ENCODE assay signal across 8 mouse cellular contexts in genomic region chr6:115791842-115792686, GRCm38 (mm10). TPM values are rescaled to one million over a fixed set of nuclear protein-coding genes. Genes with fewer than 3 reads are reported as not detected.
DNase-seq lines count a peak whose midpoint lies in the region; ATAC-seq and TF ChIP-seq lines count a peak whose summit lies in the region.

No protein-coding gene starts in this region.

- intact Hi-C loops in gastrocnemius, adult 2 months (cut with DNase I): no loop called here

- TF ChIP-seq CTCF in bone marrow, adult 2 months (IDR thresholded peaks at IDR 0.05; ENCODE audit: control insufficient read depth, insufficient read depth, low read length): no peak
- TF ChIP-seq CTCF in gastrocnemius, adult 2 months (IDR thresholded peaks at IDR 0.05): no peak

- H3K27me3 ChIP-seq in liver, embryonic 16.5 days (ENCODE audit: control insufficient read depth, insufficient read depth, low read depth, low read length): no peaks in the 10 kb centered on the region
- H3K27me3 ChIP-seq in liver, embryonic 12.5 days (replicated peaks): no peaks in the 10 kb centered on the region
- H3K27me3 ChIP-seq in kidney, embryonic 16.5 days (ENCODE audit: insufficient read depth, low read length): no peaks in the 10 kb centered on the region
- no peaks in the 10 kb centered on the region for H3K27me3 ChIP-seq in stomach, embryonic 16.5 days (ENCODE audit: control insufficient read depth, insufficient read depth, low read length)

- WGBS in liver, embryonic 16.5 days (ENCODE audit: insufficient replicate concordance): 78% methylated on average over 34 of the region's 34 CpGs
- 83% methylated on average over 34 of the region's 34 CpGs for WGBS in liver, embryonic 12.5 days (ENCODE audit: insufficient replicate concordance)
- 32% methylated on average over 34 of the region's 34 CpGs for WGBS in bone marrow, adult 2 months
- 66% methylated on average over 34 of the region's 34 CpGs for WGBS in kidney, embryonic 16.5 days
- 76% methylated on average over 34 of the region's 34 CpGs for WGBS in stomach, embryonic 16.5 days

- no peak overlapping the region for H3K9ac ChIP-seq in liver, embryonic 16.5 days (ENCODE audit: low read depth, low read length)
- no peak overlapping the region for H3K9ac ChIP-seq in liver, embryonic 12.5 days
- H3K9ac ChIP-seq in kidney, embryonic 16.5 days (replicated peaks; ENCODE audit: low read length): no peak overlapping the region
- no peak overlapping the region for H3K9ac ChIP-seq in stomach, embryonic 16.5 days (ENCODE audit: low read length)

- no peaks in the 10 kb centered on the region for H3K4me1 ChIP-seq in liver, embryonic 16.5 days (ENCODE audit: control insufficient read depth, low read depth, low read length)
- H3K4me1 ChIP-seq in liver, embryonic 12.5 days: no peaks in the 10 kb centered on the region
- H3K4me1 ChIP-seq in bone marrow, adult 2 months (ENCODE audit: control insufficient read depth, insufficient read depth, low read length): no peaks in the 10 kb centered on the region
- no peaks in the 10 kb centered on the region for H3K4me1 ChIP-seq in kidney, embryonic 16.5 days (ENCODE audit: insufficient read depth, low read length)
- H3K4me1 ChIP-seq in stomach, embryonic 16.5 days (ENCODE audit: control insufficient read depth, insufficient read depth, low read length): no peaks in the 10 kb centered on the region

- H3K4me2 ChIP-seq in liver, embryonic 16.5 days (ENCODE audit: low read depth, low read length): no peak overlapping the region
- H3K4me2 ChIP-seq in liver, embryonic 12.5 days: no peak overlapping the region
- no peak overlapping the region for H3K4me2 ChIP-seq in kidney, embryonic 16.5 days (replicated peaks; ENCODE audit: low read depth, low read length)
- no peak overlapping the region for H3K4me2 ChIP-seq in stomach, embryonic 16.5 days (ENCODE audit: low read depth, low read length)

- H3K27ac ChIP-seq in liver, embryonic 16.5 days (ENCODE audit: low read length): no peak overlapping the region
- no peak overlapping the region for H3K27ac ChIP-seq in liver, embryonic 12.5 days
- peak overlapping the region; percentile 7; the same call in 1 of the 2 replicates for H3K27ac ChIP-seq in bone marrow, adult 2 months (ENCODE audit: control insufficient read depth, insufficient read depth, low read depth, low read length, poor library complexity)
- peak overlapping the region; percentile 81 for H3K27ac ChIP-seq in gastrocnemius, adult 2 months
- H3K27ac ChIP-seq in kidney, embryonic 16.5 days (ENCODE audit: low read length): no peak overlapping the region
- H3K27ac ChIP-seq in stomach, embryonic 16.5 days (ENCODE audit: low read length): no peak overlapping the region

- no peaks in the 10 kb centered on the region for H3K9me3 ChIP-seq in liver, embryonic 16.5 days (replicated peaks; ENCODE audit: control insufficient read depth, low read length)
- no peaks in the 10 kb centered on the region for H3K9me3 ChIP-seq in liver, embryonic 12.5 days (replicated peaks)
- H3K9me3 ChIP-seq in kidney, embryonic 16.5 days (ENCODE audit: low read length): no peaks in the 10 kb centered on the region
- no peaks in the 10 kb centered on the region for H3K9me3 ChIP-seq in stomach, embryonic 16.5 days (replicated peaks; ENCODE audit: control insufficient read depth, low read length)

- DNase-seq in gastrocnemius, adult 2 months: peak; percentile 81
- DNase-seq in adrenal gland, adult 18-20 months (ENCODE audit: low spot score in 2 of 2): no peak
- no peak for DNase-seq in right cerebral cortex, adult 2 months (ENCODE audit: low spot score in 2 of 2)

- H3K4me3 ChIP-seq in liver, embryonic 16.5 days (ENCODE audit: low read depth, low read length): no peak overlapping the region
- H3K4me3 ChIP-seq in liver, embryonic 12.5 days: no peak overlapping the region
- H3K4me3 ChIP-seq in bone marrow, adult 2 months (replicated peaks; ENCODE audit: control insufficient read depth, low read depth, low read length): no peak overlapping the region
- H3K4me3 ChIP-seq in gastrocnemius, adult 2 months: peak overlapping the region; percentile 49
- no peak overlapping the region for H3K4me3 ChIP-seq in kidney, embryonic 16.5 days (ENCODE audit: low read length)
- no peak overlapping the region for H3K4me3 ChIP-seq in stomach, embryonic 16.5 days (replicated peaks; ENCODE audit: low read length)

- no peaks in the 10 kb centered on the region; the same call in none of the 2 replicates for H3K36me3 ChIP-seq in liver, embryonic 16.5 days (ENCODE audit: control insufficient read depth, insufficient read depth)
- peaks cover 90% of the 10 kb centered on the region for H3K36me3 ChIP-seq in liver, embryonic 12.5 days
- peaks cover 84% of the 10 kb centered on the region for H3K36me3 ChIP-seq in kidney, embryonic 16.5 days (ENCODE audit: insufficient read depth, low read length)
- peaks cover 7% of the 10 kb centered on the region for H3K36me3 ChIP-seq in stomach, embryonic 16.5 days (ENCODE audit: control insufficient read depth, insufficient read depth, low read length)

- no peak for TF ChIP-seq POLR2A in bone marrow, adult 2 months (IDR thresholded peaks at IDR 0.05; ENCODE audit: borderline replicate concordance, control insufficient read depth, low read depth, low read length)

- peak; percentile 30 for ATAC-seq in liver, embryonic 16.5 days (ENCODE audit: low read depth)
- ATAC-seq in liver, embryonic 12.5 days: no peak
- peak; percentile 66; the same call in 1 of the 2 replicates for ATAC-seq in kidney, embryonic 16.5 days (ENCODE audit: low FRiP score, low TSS enrichment)
- ATAC-seq in stomach, embryonic 16.5 days (ENCODE audit: insufficient read depth, low FRiP score): peak; percentile 59; the same call in 1 of the 2 replicates

RNA-seq across cellular contexts. Expression of gene Rpl32, which starts 16.5 kb away (rescaled TPM):
- polyA plus RNA-seq in liver, embryonic 16.5 days (2015; fragmentation: Nextera tagmentation; extraction: Ambion mirVana): 967 and 1,136 TPM in 2 replicates
- polyA plus RNA-seq in liver, embryonic 12.5 days (2016; fragmentation: Nextera tagmentation; extraction: Ambion mirVana): 1,876 and 1,897 TPM in 2 replicates
- 1,266 and 1,894 TPM in 2 replicates for polyA plus RNA-seq in bone marrow, adult 2 months (2011; ENCODE audit: insufficient read depth, insufficient read length, low replicate concordance, missing spikeins)
- 100 to 1,000 TPM; 562 to 624 TPM for total RNA-seq in gastrocnemius, adult 2 months (2021)
- polyA plus RNA-seq in kidney, embryonic 16.5 days (2015; fragmentation: Nextera tagmentation; extraction: Ambion mirVana): 1,760 and 1,914 TPM in 2 replicates
- polyA plus RNA-seq in stomach, embryonic 16.5 days (2015; fragmentation: Nextera tagmentation; extraction: Ambion mirVana): 1,851 and 2,115 TPM in 2 replicates
- total RNA-seq in adrenal gland, adult 18-20 months (2021): 1,000 to 10,000 TPM; 1,000 to 1,116 TPM

RNA-seq across cellular contexts. Expression of gene Cand2, which starts 17.7 kb away (rescaled TPM):
- 2.5 and 2.8 TPM in 2 replicates for polyA plus RNA-seq in liver, embryonic 16.5 days (2015; fragmentation: Nextera tagmentation; extraction: Ambion mirVana)
- 9.5 and 10.5 TPM in 2 replicates for polyA plus RNA-seq in liver, embryonic 12.5 days (2016; fragmentation: Nextera tagmentation; extraction: Ambion mirVana)
- polyA plus RNA-seq in bone marrow, adult 2 months (2011; ENCODE audit: insufficient read depth, insufficient read length, low replicate concordance, missing spikeins): 0.23 and 1.3 TPM in 2 replicates
- total RNA-seq in gastrocnemius, adult 2 months (2021): 10 to 100 TPM; 62.9 to 68.9 TPM
- 36.8 and 40.1 TPM in 2 replicates for polyA plus RNA-seq in kidney, embryonic 16.5 days (2015; fragmentation: Nextera tagmentation; extraction: Ambion mirVana)
- polyA plus RNA-seq in stomach, embryonic 16.5 days (2015; fragmentation: Nextera tagmentation; extraction: Ambion mirVana): 19.6 and 22.6 TPM in 2 replicates
- total RNA-seq in adrenal gland, adult 18-20 months (2021): 1 to 10 TPM; 5.8 to 9.5 TPM

RNA-seq across cellular contexts. Expression of gene Tmem40, which starts 29.9 kb away (rescaled TPM):
- polyA plus RNA-seq in liver, embryonic 16.5 days (2015; fragmentation: Nextera tagmentation; extraction: Ambion mirVana): 28.8 and 29.0 TPM in 2 replicates
- polyA plus RNA-seq in liver, embryonic 12.5 days (2016; fragmentation: Nextera tagmentation; extraction: Ambion mirVana): 29.1 and 32.7 TPM in 2 replicates
- 45.6 and 84.4 TPM in 2 replicates for polyA plus RNA-seq in bone marrow, adult 2 months (2011; ENCODE audit: insufficient read depth, insufficient read length, low replicate concordance, missing spikeins)
- under 1 TPM in 1 of 2 experiments, not detected in 1; 0.28 TPM for total RNA-seq in gastrocnemius, adult 2 months (2021)
- 0.86 and 2.1 TPM in 2 replicates for polyA plus RNA-seq in kidney, embryonic 16.5 days (2015; fragmentation: Nextera tagmentation; extraction: Ambion mirVana)
- polyA plus RNA-seq in stomach, embryonic 16.5 days (2015; fragmentation: Nextera tagmentation; extraction: Ambion mirVana): 34.2 and 42.3 TPM in 2 replicates
- total RNA-seq in adrenal gland, adult 18-20 months (2021): under 1 TPM; 0.43 to 0.45 TPM

RNA-seq across cellular contexts. Expression of gene Efcab12, which starts 46.1 kb away (rescaled TPM):
- 0.08 TPM in 1 of 2 replicates, not detected in the other for polyA plus RNA-seq in liver, embryonic 16.5 days (2015; fragmentation: Nextera tagmentation; extraction: Ambion mirVana)
- polyA plus RNA-seq in liver, embryonic 12.5 days (2016; fragmentation: Nextera tagmentation; extraction: Ambion mirVana): 0.25 and 0.26 TPM in 2 replicates
- 0.38 TPM in 1 of 2 replicates, not detected in the other for polyA plus RNA-seq in bone marrow, adult 2 months (2011; ENCODE audit: insufficient read depth, insufficient read length, low replicate concordance, missing spikeins)
- total RNA-seq in gastrocnemius, adult 2 months (2021): not detected
- polyA plus RNA-seq in kidney, embryonic 16.5 days (2015; fragmentation: Nextera tagmentation; extraction: Ambion mirVana): 2.3 and 2.8 TPM in 2 replicates
- polyA plus RNA-seq in stomach, embryonic 16.5 days (2015; fragmentation: Nextera tagmentation; extraction: Ambion mirVana): 0.60 and 0.65 TPM in 2 replicates
- under 1 TPM; 0.58 to 0.80 TPM for total RNA-seq in adrenal gland, adult 18-20 months (2021)

Comparison
In these comparisons a context has a peak if more than half of its experiments do, and no peak if none do; other contexts are left out.
1. H3K27ac ChIP-seq: peak in bone marrow, adult 2 months (single experiment) and gastrocnemius, adult 2 months (single experiment); none in liver, embryonic 16.5 days (single experiment), liver, embryonic 12.5 days (single experiment), kidney, embryonic 16.5 days (single experiment) and stomach, embryonic 16.5 days (single experiment).